Mouse (Mus musculus) testis, postnatal 10 days (tissue): Measurements from ENCODE around the gene Gm20388.
"Not testable (repeated sequence)": the region's sequence is repeated elsewhere in the genome, so short reads cannot be mapped to it uniquely, and the experiment has no call there.

Experiments
- DNase-seq: peaks from one replicate; pipeline ENCODE4 v3.0.0; 2021; ENCODE audit warnings: low spot score

The Gm20388 gene

DNA sequence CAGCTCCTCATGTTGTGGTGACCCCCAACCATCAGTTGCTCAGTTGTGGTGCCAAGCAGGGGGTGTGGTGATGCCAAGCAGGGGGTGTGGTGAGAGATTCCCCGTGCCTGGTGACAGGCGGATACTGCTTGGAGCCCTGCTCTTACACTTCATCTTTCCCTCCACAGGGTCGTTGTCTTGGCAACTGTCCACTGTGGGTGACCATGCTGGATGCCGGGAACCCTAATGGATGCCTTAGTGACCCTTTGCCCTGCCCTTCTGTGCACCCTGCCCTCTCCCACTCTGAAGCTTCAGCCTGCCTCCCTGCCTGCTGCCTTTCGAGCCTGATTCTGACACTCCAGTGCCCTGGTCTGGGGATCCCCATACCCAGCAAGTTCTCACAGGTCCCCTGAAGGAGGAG is 427.0 kb downstream of the Gm20388 start:
- DNase-seq = no peak

DNA sequence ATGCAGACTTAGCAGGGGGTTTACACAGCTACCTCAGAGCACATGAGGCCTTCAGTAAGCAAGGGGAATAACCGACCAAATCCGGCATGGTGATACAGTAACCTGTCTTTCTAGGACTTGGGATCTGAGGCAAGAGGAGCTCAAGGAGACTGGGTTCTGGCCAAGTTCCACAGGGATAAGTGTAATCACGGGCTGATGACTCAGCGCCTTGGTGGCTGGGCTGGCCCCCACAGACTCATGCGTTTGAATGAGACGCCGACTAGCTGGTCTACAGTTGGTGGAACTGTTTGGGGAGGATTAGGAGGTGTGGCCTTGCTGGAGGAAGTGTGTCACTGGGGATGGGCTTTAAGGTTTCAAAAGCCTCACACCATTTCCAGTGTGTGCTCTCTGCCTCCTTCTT is 428.0 kb downstream of the Gm20388 start:
- DNase-seq = no peak

DNA sequence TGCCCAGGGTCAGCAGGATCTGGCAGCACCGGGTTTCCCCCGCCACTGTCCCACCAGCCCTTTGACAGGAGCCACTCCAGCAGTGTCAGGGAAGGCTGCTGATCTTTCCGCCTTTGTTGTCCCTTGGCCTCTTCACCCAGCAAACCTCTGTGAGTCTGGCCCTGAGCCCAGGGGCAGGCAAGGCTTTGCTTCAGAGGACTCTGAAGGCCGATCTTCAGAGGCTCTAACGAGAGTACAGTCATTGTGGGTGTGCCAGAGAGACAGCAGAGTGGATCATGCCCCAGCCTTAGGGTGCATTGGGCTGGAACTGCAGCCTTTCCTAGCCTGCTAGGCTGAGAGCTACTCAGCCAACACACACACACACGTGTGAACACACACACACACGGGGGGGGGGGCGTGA is 429.1 kb downstream of the Gm20388 start:
- DNase-seq = peak; percentile 72

DNA sequence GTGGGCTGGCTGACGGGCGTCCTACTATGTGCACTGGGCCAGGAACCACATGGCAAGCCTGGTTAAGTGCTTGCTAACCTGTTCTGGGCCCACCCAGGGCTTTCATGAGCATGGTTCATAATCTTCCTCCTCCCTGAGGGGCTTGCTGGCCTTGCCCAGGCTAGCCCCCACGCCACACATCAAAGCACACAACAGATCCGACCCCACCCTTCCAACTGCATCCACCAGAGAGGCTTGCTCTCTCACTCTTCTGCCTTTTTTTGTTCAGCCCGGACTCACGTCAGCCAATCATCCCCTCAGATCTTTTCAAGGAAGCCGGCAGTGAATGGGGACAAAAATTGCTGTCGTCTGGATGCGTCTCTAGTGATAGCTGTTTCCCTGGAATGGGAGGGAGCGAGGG is 430.5 kb downstream of the Gm20388 start:
- DNase-seq = no peak

- DNase-seq = no peak
Observed at GRCm38 (mm10) chr8:120342847-120343548, 432.4 kb downstream of the Gm20388 start.

- no peak for DNase-seq
Observed at GRCm38 (mm10) chr8:120343582-120343981, 432.9 kb downstream of the Gm20388 start.

DNA sequence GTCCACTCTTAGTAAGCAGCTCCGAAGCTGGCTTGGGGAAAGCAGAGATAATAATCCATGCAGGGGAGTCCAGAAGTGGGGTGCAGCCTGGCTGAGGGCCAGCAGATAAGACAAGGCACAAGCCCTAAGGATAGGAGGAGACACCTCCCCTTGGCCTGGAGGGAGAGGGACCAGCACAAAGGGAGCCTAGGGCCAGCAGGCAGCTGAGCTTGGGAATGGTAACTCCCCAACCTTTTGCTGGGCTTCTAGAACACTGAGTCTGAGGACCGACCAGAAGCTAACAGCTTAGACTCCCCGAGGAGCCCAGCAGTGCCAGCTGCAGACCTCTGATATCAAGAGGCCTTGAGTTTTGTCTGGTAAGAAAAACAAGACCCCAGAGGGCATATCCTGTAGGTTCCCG is 433.5 kb downstream of the Gm20388 start:
- no peak for DNase-seq

DNA sequence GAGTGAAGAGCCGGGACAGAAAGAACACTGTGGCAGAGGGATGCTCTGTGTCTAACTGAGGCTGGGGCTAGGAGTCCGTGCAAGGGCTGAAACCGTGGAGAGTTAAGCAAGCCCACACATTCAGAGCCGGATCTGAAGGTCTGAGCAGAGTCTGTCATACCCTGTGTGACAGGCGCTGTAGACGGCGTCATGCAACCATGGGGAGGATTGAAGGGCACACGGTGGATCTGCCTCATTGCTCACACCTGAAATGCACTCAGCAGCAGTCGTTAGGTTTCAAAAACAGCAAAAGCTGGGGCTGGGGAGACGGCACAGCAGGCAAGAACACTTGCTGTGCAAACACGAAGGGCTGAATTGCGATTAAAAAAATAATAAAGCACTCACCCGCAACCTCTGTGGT is 433.9 kb downstream of the Gm20388 start:
- no peak for DNase-seq

DNA sequence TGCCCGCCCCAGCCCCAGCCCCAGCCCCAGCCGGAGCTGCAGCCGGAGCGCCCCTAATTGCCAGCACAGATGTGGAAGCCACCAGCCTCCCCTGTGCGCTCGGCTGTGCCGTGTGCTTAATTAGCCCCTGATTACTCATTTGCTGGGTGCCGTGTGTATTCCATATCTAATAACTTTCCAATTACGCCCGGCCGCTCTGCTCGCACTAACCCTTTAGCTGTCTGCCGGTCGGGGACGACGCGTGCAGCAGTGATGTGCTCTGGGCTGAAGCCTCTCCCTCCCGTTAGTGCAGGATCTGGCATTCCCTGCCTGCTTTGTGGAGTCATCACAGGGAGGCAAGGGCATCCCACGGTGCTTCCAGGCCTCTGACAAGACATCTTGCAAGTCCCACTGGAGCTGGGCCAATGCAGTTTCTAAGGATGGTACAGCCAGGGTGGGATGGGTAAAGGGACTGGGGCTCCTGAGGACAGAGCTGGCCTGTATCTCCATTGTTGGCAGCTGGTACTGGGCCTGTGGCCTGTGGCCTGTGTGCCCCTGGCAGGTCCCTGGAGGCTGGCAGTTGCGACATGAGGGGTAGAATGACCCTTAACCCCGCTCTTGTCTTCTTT is 437.2 kb downstream of the Gm20388 start:
- no peak for DNase-seq

DNA sequence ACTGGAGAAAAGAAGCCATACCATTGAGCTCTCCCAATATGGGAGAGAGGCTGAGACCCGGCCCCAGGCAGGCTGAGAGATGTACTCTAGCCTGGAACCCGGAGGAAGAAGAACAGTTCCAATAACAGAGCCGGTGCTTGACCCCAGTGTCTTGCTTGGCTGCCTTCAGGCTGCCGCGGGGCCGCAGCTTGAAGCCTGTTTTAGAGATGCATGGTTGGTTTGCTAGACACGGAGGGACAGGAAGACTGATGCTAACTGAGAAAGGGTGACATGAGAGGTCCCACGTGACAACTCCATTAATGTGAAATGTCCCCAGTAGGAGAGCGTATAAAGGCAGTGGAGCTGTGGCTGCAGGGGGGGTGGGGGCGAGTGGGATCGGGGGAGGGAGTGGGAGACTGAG is 438.3 kb downstream of the Gm20388 start:
- DNase-seq = no peak

DNA sequence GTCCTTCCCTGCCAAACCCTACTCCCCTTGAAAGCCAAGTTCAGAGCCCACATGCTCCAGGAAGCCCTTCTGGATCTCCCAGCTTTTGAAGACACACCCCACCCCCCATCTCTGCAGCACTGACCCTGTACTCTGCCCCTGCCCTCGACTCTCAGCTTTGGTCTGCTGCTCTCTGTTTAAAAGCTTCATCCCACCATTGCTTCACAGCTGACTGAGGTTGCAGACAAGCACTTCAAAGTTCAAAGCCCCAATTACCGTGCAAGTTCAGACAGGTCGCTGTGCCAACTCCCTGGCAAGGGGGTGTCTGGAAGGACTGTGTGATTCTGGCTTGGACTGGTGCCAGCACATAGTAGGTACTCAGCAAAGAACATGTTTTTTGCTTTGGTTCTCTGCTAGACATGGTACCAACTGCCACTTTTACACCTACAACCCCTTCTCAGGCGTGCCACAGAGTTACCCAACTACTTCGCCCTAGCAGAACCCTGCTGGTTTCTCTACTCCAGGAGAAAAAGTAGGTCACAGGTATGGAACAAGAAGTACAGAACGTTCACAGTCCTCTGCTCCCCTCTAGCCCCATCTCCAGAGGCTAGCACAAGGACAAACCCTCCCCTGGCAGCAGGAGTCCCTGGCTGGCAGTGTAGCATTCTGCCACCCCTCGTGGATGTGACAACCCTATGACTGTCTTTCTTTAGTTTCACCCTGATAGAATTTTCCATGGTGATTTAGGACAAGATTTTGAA is 440.9 kb downstream of the Gm20388 start:
- DNase-seq = no peak

DNA sequence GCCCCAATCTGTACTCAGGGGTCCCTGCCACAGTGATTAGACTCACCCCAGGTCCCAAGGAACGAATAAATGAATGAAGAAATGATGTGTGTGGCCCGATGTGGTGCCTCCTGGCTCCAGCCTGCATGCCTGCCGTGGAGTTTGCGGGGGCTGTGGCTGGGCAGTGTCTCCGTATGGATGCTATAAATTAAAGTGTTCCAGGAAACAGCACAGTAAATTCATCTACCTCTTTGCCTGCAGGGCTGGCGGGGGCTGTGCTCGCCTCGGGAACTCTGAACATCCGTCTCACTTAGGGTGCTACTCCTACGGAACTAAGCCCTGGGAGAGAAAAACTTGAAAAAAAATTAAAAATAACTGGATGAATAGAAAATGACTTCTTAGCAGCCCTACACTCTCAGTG is 441.5 kb downstream of the Gm20388 start:
- no peak for DNase-seq

- DNase-seq = no peak
Observed at GRCm38 (mm10) chr8:120356067-120356466, 445.4 kb downstream of the Gm20388 start.

- no peak for DNase-seq
Observed at GRCm38 (mm10) chr8:120357504-120357903, 446.9 kb downstream of the Gm20388 start.

GRCm38 (mm10) chr8:120361301-120361700 is 450.7 kb downstream of the Gm20388 start:
- no peak for DNase-seq

- no peak for DNase-seq
Observed at GRCm38 (mm10) chr8:120363552-120364071, 453.0 kb downstream of the Gm20388 start.

GRCm38 (mm10) chr8:120364093-120364725 is 453.6 kb downstream of the Gm20388 start:
- DNase-seq = peak; percentile 75

- no peak for DNase-seq
Observed at GRCm38 (mm10) chr8:120366840-120367239, 456.2 kb downstream of the Gm20388 start.

DNA sequence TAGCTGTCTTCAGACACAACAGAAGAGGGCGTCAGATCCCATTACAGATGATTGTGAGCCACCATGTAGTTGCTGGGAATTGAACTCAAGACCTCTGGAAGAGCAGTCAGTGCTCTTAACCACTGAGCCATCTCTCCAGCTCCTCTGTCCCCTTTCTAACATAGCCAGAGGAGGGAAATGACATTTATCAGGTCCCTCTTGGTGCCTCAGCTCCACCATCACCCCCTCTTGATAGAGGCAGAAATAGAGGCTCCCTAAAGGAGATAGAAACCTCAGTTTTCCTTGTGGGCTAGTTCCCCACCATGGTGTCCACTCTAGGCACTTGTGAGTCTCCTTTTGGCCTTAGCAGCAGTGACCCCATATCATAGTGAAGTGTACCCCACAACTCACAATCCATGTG is 457.6 kb downstream of the Gm20388 start:
- DNase-seq = not testable (repeated sequence)

DNA sequence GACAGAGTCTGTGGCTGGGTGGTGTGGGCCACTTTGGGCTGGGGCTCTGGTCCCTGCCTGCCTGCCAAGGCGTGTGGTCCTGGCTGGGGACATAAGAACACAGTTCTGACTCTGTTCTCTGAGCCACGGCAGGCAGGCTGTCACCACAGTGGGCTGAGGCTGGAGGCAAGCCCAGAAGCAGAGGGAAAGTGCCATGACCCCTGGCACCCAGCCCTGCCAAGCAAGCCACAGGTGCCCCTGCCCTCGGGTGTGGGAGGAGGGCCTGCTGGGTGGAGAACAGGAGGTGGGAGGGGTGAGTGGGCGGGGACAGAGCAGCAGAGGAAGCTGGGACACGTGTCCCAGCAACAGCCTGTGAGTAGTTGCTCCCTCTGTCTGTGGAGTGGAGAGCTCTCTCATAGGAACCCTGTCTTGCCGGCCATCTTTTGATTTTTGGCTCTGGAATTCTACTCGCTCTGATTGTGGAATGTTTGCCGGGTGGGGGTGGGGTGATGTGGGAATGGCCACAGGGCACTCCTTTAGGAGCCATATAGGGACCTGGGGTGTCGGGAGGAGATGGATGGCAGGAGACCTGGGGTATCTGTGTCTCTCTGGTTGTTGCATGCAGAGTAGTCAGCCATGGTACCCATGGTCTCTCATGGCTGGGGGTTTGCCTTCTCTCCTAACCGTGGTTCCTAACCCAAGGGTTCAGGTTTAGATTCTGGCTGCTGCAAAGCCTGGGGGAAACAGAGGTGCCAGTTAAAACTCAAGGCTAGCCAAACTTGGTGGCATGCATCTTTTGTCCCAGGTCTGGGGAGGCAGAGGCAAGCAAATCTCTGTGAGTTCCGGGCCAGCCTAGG is 458.4 kb downstream of the Gm20388 start:
- peak; percentile 93 for DNase-seq

GRCm38 (mm10) chr8:120369956-120370355 is 459.3 kb downstream of the Gm20388 start:
- no peak for DNase-seq

- no peak for DNase-seq
Observed at GRCm38 (mm10) chr8:120370461-120370860, 459.8 kb downstream of the Gm20388 start.
